8 mouse cellular contexts compared by ENCODE assay signal in the genomic region with DNA sequence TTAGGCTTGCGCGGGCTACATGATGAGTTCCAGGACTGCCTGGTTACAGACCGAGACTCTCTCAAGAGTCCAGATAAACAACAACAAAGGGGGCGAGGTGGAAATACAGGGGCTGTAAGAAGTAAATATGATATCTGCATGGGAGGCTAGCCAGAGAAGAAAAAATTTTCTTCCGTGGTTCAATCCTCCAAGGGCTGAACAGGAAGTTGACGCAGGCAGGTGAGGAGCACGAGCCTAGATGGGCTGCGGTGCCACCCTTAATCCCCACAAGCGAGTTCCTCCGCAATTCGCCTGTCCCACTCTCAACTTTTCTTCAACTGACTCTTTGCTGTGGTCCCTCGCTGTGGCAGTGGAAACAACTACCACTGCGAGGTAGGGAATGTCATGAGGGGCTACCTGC. TPM values are rescaled to one million over a fixed set of nuclear protein-coding genes. Genes with fewer than 3 reads are reported as not detected.
DNase-seq lines count a peak whose midpoint lies in the region; ATAC-seq and TF ChIP-seq lines count a peak whose summit lies in the region.

No protein-coding gene starts in this region.

- in situ Hi-C loops in ES-E14 (cut with MboI; ENCODE audit: low sequenced_read_pairs in 2 of 2, unreplicated experiment in 2 of 2) = no loop called here

- H3K27ac ChIP-seq in heart, embryonic 11.5 days (ENCODE audit: low read depth, low read length) = no peak overlapping the region
- no peak overlapping the region for H3K27ac ChIP-seq in ES-E14 (ENCODE audit: insufficient read depth, low read depth, low read length, poor library complexity, severe bottlenecking)
- H3K27ac ChIP-seq in forebrain, embryonic 13.5 days = no peak overlapping the region
- H3K27ac ChIP-seq in liver, embryonic 13.5 days = no peak overlapping the region
- H3K27ac ChIP-seq in small intestine, adult 2 months (ENCODE audit: insufficient read depth, low read depth, low read length) = 0 out of 2 replicates have a peak overlapping the region, but pooled peaks have one; percentile 0

- H3K9me3 ChIP-seq in heart, embryonic 11.5 days (replicated peaks; ENCODE audit: control insufficient read depth, low read length) = no peaks in the 10 kb centered on the region
- no peaks in the 10 kb centered on the region for H3K9me3 ChIP-seq in ES-E14 (ENCODE audit: control insufficient read depth, insufficient read depth, low read depth, low read length)
- H3K9me3 ChIP-seq in forebrain, embryonic 13.5 days (replicated peaks) = no peaks in the 10 kb centered on the region
- no peaks in the 10 kb centered on the region for H3K9me3 ChIP-seq in liver, embryonic 13.5 days (replicated peaks)

- no peak for ATAC-seq in heart, embryonic 11.5 days (replicated peaks; ENCODE audit: insufficient number of reproducible peaks, low FRiP score, low TSS enrichment)
- ATAC-seq in forebrain, embryonic 13.5 days = no peak
- peak; percentile 1; the same call in 1 of the 2 replicates for ATAC-seq in liver, embryonic 13.5 days (ENCODE audit: low read depth)

- H3K27me3 ChIP-seq in heart, embryonic 11.5 days (ENCODE audit: control insufficient read depth, insufficient read depth, low read length) = no peaks in the 10 kb centered on the region
- H3K27me3 ChIP-seq in forebrain, embryonic 13.5 days = no peaks in the 10 kb centered on the region
- H3K27me3 ChIP-seq in liver, embryonic 13.5 days = peaks cover 14% of the 10 kb centered on the region
- H3K27me3 ChIP-seq in small intestine, adult 2 months (ENCODE audit: control insufficient read depth, insufficient read depth, low read length) = no peaks in the 10 kb centered on the region

- no peaks in the 10 kb centered on the region for H3K4me1 ChIP-seq in heart, embryonic 11.5 days (ENCODE audit: control insufficient read depth, insufficient read depth, low read length)
- H3K4me1 ChIP-seq in ES-E14 (ENCODE audit: control insufficient read depth in 2 of 2, insufficient read depth in 2 of 2, low read length in 2 of 2, poor library complexity in 1 of 2) = no peaks in the 10 kb centered on the region
- peaks cover 20% of the 10 kb centered on the region for H3K4me1 ChIP-seq in forebrain, embryonic 13.5 days
- H3K4me1 ChIP-seq in liver, embryonic 13.5 days (replicated peaks) = peaks cover 14% of the 10 kb centered on the region
- H3K4me1 ChIP-seq in small intestine, adult 2 months (ENCODE audit: control insufficient read depth, insufficient read depth, insufficient read length, low read length) = no peaks in the 10 kb centered on the region; the same call in 1 of the 2 replicates

- TF ChIP-seq CTCF in small intestine, adult 2 months (IDR thresholded peaks at IDR 0.05; ENCODE audit: extremely low read depth, insufficient read length, insufficient replicate concordance, low read depth, low read length) = 0 out of 2 replicates have a peak, but pooled peaks have one; percentile 4

- WGBS in heart, embryonic 11.5 days (ENCODE audit: insufficient replicate concordance) = 4% methylated on average over 13 of the region's 13 CpGs
- 3% methylated on average over 13 of the region's 13 CpGs for WGBS in forebrain, embryonic 13.5 days
- 3% methylated on average over 13 of the region's 13 CpGs for WGBS in liver, embryonic 13.5 days (ENCODE audit: insufficient replicate concordance)
- under 1% methylated on average over 13 of the region's 13 CpGs for WGBS in small intestine, adult 2 months

- peak overlapping the region; percentile 34; the same call in 1 of the 2 replicates for H3K9ac ChIP-seq in heart, embryonic 11.5 days (ENCODE audit: low read depth, low read length)
- peak overlapping the region; percentile 63 for H3K9ac ChIP-seq in ES-E14 (ENCODE audit: insufficient read depth, low read depth, low read length, poor library complexity, severe bottlenecking)
- peak overlapping the region; percentile 79; the same call in 1 of the 2 replicates for H3K9ac ChIP-seq in forebrain, embryonic 13.5 days
- H3K9ac ChIP-seq in liver, embryonic 13.5 days = 0 out of 2 replicates have a peak overlapping the region, but pooled peaks have one; percentile 33

- no peak for TF ChIP-seq POLR2A in small intestine, adult 2 months (IDR thresholded peaks at IDR 0.05; ENCODE audit: low read depth, low read length)

- H3K36me3 ChIP-seq in heart, embryonic 11.5 days (ENCODE audit: control insufficient read depth, insufficient read depth, low read length) = no peaks in the 10 kb centered on the region
- H3K36me3 ChIP-seq in ES-E14 (ENCODE audit: control insufficient read depth, insufficient read depth, low read length, poor library complexity, severe bottlenecking) = no peaks in the 10 kb centered on the region
- H3K36me3 ChIP-seq in forebrain, embryonic 13.5 days (ENCODE audit: poor library complexity, severe bottlenecking) = no peaks in the 10 kb centered on the region
- no peaks in the 10 kb centered on the region for H3K36me3 ChIP-seq in liver, embryonic 13.5 days
- no peaks in the 10 kb centered on the region for H3K36me3 ChIP-seq in small intestine, adult 2 months (ENCODE audit: control insufficient read depth, insufficient read depth, low read length)

- peak overlapping the region; percentile 78 for H3K4me2 ChIP-seq in heart, embryonic 11.5 days
- peak overlapping the region; percentile 82 for H3K4me2 ChIP-seq in forebrain, embryonic 13.5 days
- peak overlapping the region; percentile 96 for H3K4me2 ChIP-seq in liver, embryonic 13.5 days

- DNase-seq in heart, adult 8-10 months (ENCODE audit: low spot score) = no peak
- peak; percentile 39 for DNase-seq in ES-E14 (ENCODE audit: low read depth, low spot score)
- DNase-seq in liver, embryonic 13.5 days = no peak
- no peak for DNase-seq in layer of hippocampus, adult 18-20 months (ENCODE audit: low spot score in 2 of 2)
- DNase-seq in thymus, postnatal 36 days = no peak

- H3K4me3 ChIP-seq in heart, embryonic 11.5 days (ENCODE audit: low read depth, low read length) = peak overlapping the region; percentile 73
- H3K4me3 ChIP-seq in ES-E14 (ENCODE audit: insufficient read depth in 1 of 2, low read depth in 1 of 2, low read length in 2 of 2, poor library complexity in 1 of 2, severe bottlenecking in 1 of 2) = peak overlapping the region; percentile 80 to 98
- H3K4me3 ChIP-seq in forebrain, embryonic 13.5 days = peak overlapping the region; percentile 72
- peak overlapping the region; percentile 79 for H3K4me3 ChIP-seq in liver, embryonic 13.5 days (replicated peaks)
- peak overlapping the region; percentile 99 for H3K4me3 ChIP-seq in small intestine, adult 2 months (ENCODE audit: low read depth, low read length)

TF ChIP-seq in ES-E14, 5 proteins besides CTCF, POLR2A, EP300 and RAD21:
- TF ChIP-seq ZC3H11A (IDR thresholded peaks at IDR 0.05; ENCODE audit: borderline replicate concordance, low read depth, low read length) (no peak), MAFK (IDR thresholded peaks at IDR 0.05; ENCODE audit: insufficient read depth, low read depth, low read length) (no peak), ZNF384 (IDR thresholded peaks at IDR 0.05; ENCODE audit: low read depth, low read length) (no peak), HCFC1 (IDR thresholded peaks at IDR 0.05; ENCODE audit: borderline replicate concordance, insufficient read depth, low read length) (no peak), CHD2 (IDR thresholded peaks at IDR 0.05; ENCODE audit: low read depth, low read length) (no peak)
TF ChIP-seq in ES-E14: peak in this region for 0.

RNA-seq across cellular contexts. Expression of a gene that starts 0.6 kb away (rescaled TPM):
- polyA plus RNA-seq in heart, embryonic 11.5 days (2014; fragmentation: Nextera tagmentation; extraction: Ambion mirVana) = 13.9 and 14.1 TPM in 2 replicates
- total RNA-seq in heart, adult 8-10 months (2022) = 10 to 100 TPM; 10.2 to 14.1 (median 12.1) TPM
- total RNA-seq in ES-E14 (2012; rRNA removed) = 7.0 and 9.0 TPM in 2 replicates
- 12.4 and 14.0 TPM in 2 replicates for polyA plus RNA-seq in forebrain, embryonic 13.5 days (2015; fragmentation: Nextera tagmentation; extraction: Ambion mirVana)
- polyA plus RNA-seq in liver, embryonic 13.5 days (2015; fragmentation: Nextera tagmentation; extraction: Ambion mirVana) = 2.7 and 3.5 TPM in 2 replicates
- 18.5 and 36.8 TPM in 2 replicates for polyA plus RNA-seq in small intestine, adult 2 months (2012; rRNA removed)
- 10 to 100 TPM; 72.6 to 77.8 TPM for total RNA-seq in layer of hippocampus, adult 18-20 months (2021)
